Mouse (Mus musculus): ENCODE data around the gene Kcnb1. TPM values are rescaled to one million over a fixed set of nuclear protein-coding genes. Genes with fewer than 3 reads are reported as not detected.

Gene Kcnb1
- polyA plus RNA-seq, 1 experiment from 2014 or later: 1.1 TPM

- Histone ChIP-seq H3K9ac (ENCODE audit: low read depth, low read length) (peak overlapping the region; percentile 64), H3K27me3 (replicated peaks; ENCODE audit: control insufficient read depth, insufficient read depth, low read length) (peaks cover 41% of the 10 kb centered on the region), H3K4me3 (ENCODE audit: low read length) (peak overlapping the region; percentile 64), H3K9me3 (ENCODE audit: control insufficient read depth, low read length) (no peaks in the 10 kb centered on the region), H3K36me3 (ENCODE audit: control insufficient read depth, insufficient read depth, low read length) (no peaks in the 10 kb centered on the region), H3K27ac (ENCODE audit: low read length) (peak overlapping the region; percentile 23), H3K4me2 (ENCODE audit: low read depth, low read length) (peak overlapping the region; percentile 93), H3K4me1 (ENCODE audit: control insufficient read depth, insufficient read depth, low read length) (peaks cover 13% of the 10 kb centered on the region)
- 2% methylated on average over 60 of the region's 91 CpGs for WGBS
- ATAC-seq: peak; percentile 43
Observed at GRCm38 (mm10) chr2:167189291-167190075, 472 bp downstream of the Kcnb1 start.

- peak overlapping the region; percentile 64 for H3K9ac ChIP-seq (ENCODE audit: low read depth, low read length)
- no peaks in the 10 kb centered on the region for H3K9me3 ChIP-seq (ENCODE audit: control insufficient read depth, low read length)
- H3K4me2 ChIP-seq (ENCODE audit: low read depth, low read length): peak overlapping the region; percentile 93
- peak; percentile 85 for ATAC-seq
- H3K27ac ChIP-seq (ENCODE audit: low read length): no peak overlapping the region
- H3K4me1 ChIP-seq (ENCODE audit: control insufficient read depth, insufficient read depth, low read length): peaks cover 13% of the 10 kb centered on the region
- peak overlapping the region; percentile 64 for H3K4me3 ChIP-seq (ENCODE audit: low read length)
- no peaks in the 10 kb centered on the region for H3K36me3 ChIP-seq (ENCODE audit: control insufficient read depth, insufficient read depth, low read length)
- H3K27me3 ChIP-seq (replicated peaks; ENCODE audit: control insufficient read depth, insufficient read depth, low read length): peaks cover 41% of the 10 kb centered on the region
- 10% methylated on average over 80 of the region's 83 CpGs for WGBS
Observed at GRCm38 (mm10) chr2:167188315-167189207, 1.4 kb downstream of the Kcnb1 start.

- Histone ChIP-seq H3K9ac (ENCODE audit: low read depth, low read length) (no peak overlapping the region), H3K9me3 (ENCODE audit: control insufficient read depth, low read length) (no peaks in the 10 kb centered on the region), H3K27me3 (replicated peaks; ENCODE audit: control insufficient read depth, insufficient read depth, low read length) (peaks cover 41% of the 10 kb centered on the region), H3K36me3 (ENCODE audit: control insufficient read depth, insufficient read depth, low read length) (no peaks in the 10 kb centered on the region), H3K4me2 (ENCODE audit: low read depth, low read length) (no peak overlapping the region), H3K4me3 (ENCODE audit: low read length) (no peak overlapping the region), H3K27ac (ENCODE audit: low read length) (no peak overlapping the region), H3K4me1 (ENCODE audit: control insufficient read depth, insufficient read depth, low read length) (peaks cover 13% of the 10 kb centered on the region)
- ATAC-seq: no peak
- WGBS: 80% methylated on average over 5 of the region's 5 CpGs
Observed at GRCm38 (mm10) chr2:167187119-167187518, 2.8 kb downstream of the Kcnb1 start.

DNA sequence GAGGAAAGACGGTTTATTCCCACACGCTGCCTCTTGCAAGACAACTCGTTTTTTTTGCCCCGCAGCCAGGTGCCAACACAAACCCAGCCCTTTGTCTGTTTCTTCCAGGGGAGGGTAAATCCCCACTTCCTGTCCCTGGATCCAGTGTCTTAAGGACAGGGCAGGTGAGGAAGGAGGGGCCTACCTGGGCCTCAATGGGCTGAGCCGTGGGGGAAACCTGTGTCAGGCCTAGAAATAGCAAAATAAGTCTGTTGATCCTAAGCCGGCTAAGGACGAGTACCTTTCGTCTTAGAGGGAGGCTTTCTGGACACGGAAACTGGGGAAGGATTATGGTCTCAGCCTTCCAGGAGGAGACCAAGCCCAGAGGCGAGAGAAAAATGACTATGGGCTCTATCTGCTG is 3.4 kb downstream of the Kcnb1 start:
- H3K27me3 ChIP-seq (replicated peaks; ENCODE audit: control insufficient read depth, insufficient read depth, low read length): peaks cover 39% of the 10 kb centered on the region
- no peak overlapping the region for H3K27ac ChIP-seq (ENCODE audit: low read length)
- no peaks in the 10 kb centered on the region for H3K9me3 ChIP-seq (ENCODE audit: control insufficient read depth, low read length)
- no peak for ATAC-seq
- peaks cover 13% of the 10 kb centered on the region for H3K4me1 ChIP-seq (ENCODE audit: control insufficient read depth, insufficient read depth, low read length)
- no peak overlapping the region for H3K4me2 ChIP-seq (ENCODE audit: low read depth, low read length)
- 60% methylated on average over 10 of the region's 10 CpGs for WGBS
- no peaks in the 10 kb centered on the region for H3K36me3 ChIP-seq (ENCODE audit: control insufficient read depth, insufficient read depth, low read length)
- no peak overlapping the region for H3K4me3 ChIP-seq (ENCODE audit: low read length)
- no peak overlapping the region for H3K9ac ChIP-seq (ENCODE audit: low read depth, low read length)

- Histone ChIP-seq H3K9me3 (ENCODE audit: control insufficient read depth, low read length) (no peaks in the 10 kb centered on the region), H3K36me3 (ENCODE audit: control insufficient read depth, insufficient read depth, low read length) (no peaks in the 10 kb centered on the region), H3K4me2 (ENCODE audit: low read depth, low read length) (no peak overlapping the region), H3K4me1 (ENCODE audit: control insufficient read depth, insufficient read depth, low read length) (peaks cover 13% of the 10 kb centered on the region), H3K27me3 (replicated peaks; ENCODE audit: control insufficient read depth, insufficient read depth, low read length) (peaks cover 34% of the 10 kb centered on the region), H3K27ac (ENCODE audit: low read length) (no peak overlapping the region), H3K4me3 (ENCODE audit: low read length) (no peak overlapping the region), H3K9ac (ENCODE audit: low read depth, low read length) (no peak overlapping the region)
- no peak for ATAC-seq
- 56% methylated on average over 13 of the region's 13 CpGs for WGBS
Observed at GRCm38 (mm10) chr2:167186003-167186402, 4.0 kb downstream of the Kcnb1 start.

- H3K27ac ChIP-seq (ENCODE audit: low read length): no peak overlapping the region
- WGBS: 84% methylated on average over 2 of the region's 2 CpGs
- peaks cover 13% of the 10 kb centered on the region for H3K4me1 ChIP-seq (ENCODE audit: control insufficient read depth, insufficient read depth, low read length)
- H3K9me3 ChIP-seq (ENCODE audit: control insufficient read depth, low read length): no peaks in the 10 kb centered on the region
- no peaks in the 10 kb centered on the region for H3K36me3 ChIP-seq (ENCODE audit: control insufficient read depth, insufficient read depth, low read length)
- no peak overlapping the region for H3K4me2 ChIP-seq (ENCODE audit: low read depth, low read length)
- no peak overlapping the region for H3K9ac ChIP-seq (ENCODE audit: low read depth, low read length)
- no peak for ATAC-seq
- H3K4me3 ChIP-seq (ENCODE audit: low read length): no peak overlapping the region
- H3K27me3 ChIP-seq (replicated peaks; ENCODE audit: control insufficient read depth, insufficient read depth, low read length): peaks cover 29% of the 10 kb centered on the region
Observed at GRCm38 (mm10) chr2:167185432-167185831, 4.5 kb downstream of the Kcnb1 start.

DNA sequence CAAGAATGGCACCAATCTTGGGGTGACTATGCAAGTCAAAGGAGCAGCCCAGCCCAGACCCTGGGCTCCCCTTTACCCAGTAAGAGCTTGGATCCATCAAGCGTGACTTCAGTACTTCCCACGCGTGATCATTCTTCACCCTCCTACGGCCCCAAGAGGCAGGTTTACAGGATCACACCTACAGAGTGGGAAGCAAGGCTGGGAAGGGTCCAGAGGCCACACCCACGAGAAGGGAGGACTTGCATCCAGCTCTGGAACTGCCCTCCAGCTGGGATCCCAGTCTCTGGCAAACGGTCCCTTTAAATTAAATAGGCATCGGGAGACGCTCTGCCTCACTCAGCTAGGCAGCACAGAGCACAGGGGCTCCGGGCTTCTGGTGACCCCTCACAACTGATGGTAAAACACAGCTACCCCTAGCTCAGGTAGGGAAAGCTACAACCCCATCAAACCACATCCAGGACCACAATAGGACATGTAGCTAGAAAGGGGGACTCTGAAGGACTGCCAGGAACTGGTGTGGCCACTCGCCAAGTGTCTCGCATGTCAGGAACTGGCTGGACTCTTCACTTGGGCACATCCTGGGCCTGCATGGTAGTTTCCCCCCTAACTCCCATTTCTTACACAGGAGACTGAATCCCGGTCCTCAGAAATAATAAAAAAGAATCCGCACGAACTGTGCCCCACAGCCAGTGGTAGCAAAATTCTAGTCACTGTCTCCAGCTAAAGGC is 8.1 kb downstream of the Kcnb1 start:
- 81% methylated on average over 14 of the region's 14 CpGs for whole genome bisulfite sequencing
- no peak overlapping the region for H3K4me3 ChIP-seq (ENCODE audit: low read length)
- peaks cover 2% of the 10 kb centered on the region for H3K27me3 ChIP-seq (replicated peaks; ENCODE audit: control insufficient read depth, insufficient read depth, low read length)
- H3K4me1 ChIP-seq (ENCODE audit: control insufficient read depth, insufficient read depth, low read length): no peaks in the 10 kb centered on the region
- no peak overlapping the region for H3K27ac ChIP-seq (ENCODE audit: low read length)
- no peaks in the 10 kb centered on the region for H3K9me3 ChIP-seq (ENCODE audit: control insufficient read depth, low read length)
- no peak for ATAC-seq
- H3K36me3 ChIP-seq (ENCODE audit: control insufficient read depth, insufficient read depth, low read length): no peaks in the 10 kb centered on the region
- H3K9ac ChIP-seq (ENCODE audit: low read depth, low read length): no peak overlapping the region
- no peak overlapping the region for H3K4me2 ChIP-seq (ENCODE audit: low read depth, low read length)

GRCm38 (mm10) chr2:167181096-167181495 is 8.9 kb downstream of the Kcnb1 start:
- H3K4me3 ChIP-seq (ENCODE audit: low read length): no peak overlapping the region
- H3K27ac ChIP-seq (ENCODE audit: low read length): no peak overlapping the region
- no peak overlapping the region for H3K4me2 ChIP-seq (ENCODE audit: low read depth, low read length)
- H3K9ac ChIP-seq (ENCODE audit: low read depth, low read length): no peak overlapping the region
- H3K9me3 ChIP-seq (ENCODE audit: control insufficient read depth, low read length): no peaks in the 10 kb centered on the region
- H3K27me3 ChIP-seq (replicated peaks; ENCODE audit: control insufficient read depth, insufficient read depth, low read length): no peaks in the 10 kb centered on the region; the same call in 1 of the 2 replicates
- no peaks in the 10 kb centered on the region for H3K4me1 ChIP-seq (ENCODE audit: control insufficient read depth, insufficient read depth, low read length)
- no peak for ATAC-seq
- 81% methylated on average over 8 of the region's 8 CpGs for WGBS
- H3K36me3 ChIP-seq (ENCODE audit: control insufficient read depth, insufficient read depth, low read length): no peaks in the 10 kb centered on the region

GRCm38 (mm10) chr2:167179301-167179700 is 10.7 kb downstream of the Kcnb1 start:
- H3K9me3 ChIP-seq (ENCODE audit: control insufficient read depth, low read length): no peaks in the 10 kb centered on the region
- H3K4me3 ChIP-seq (ENCODE audit: low read length): no peak overlapping the region
- 83% methylated on average over 10 of the region's 10 CpGs for WGBS
- no peak overlapping the region for H3K27ac ChIP-seq (ENCODE audit: low read length)
- H3K4me2 ChIP-seq (ENCODE audit: low read depth, low read length): no peak overlapping the region
- H3K27me3 ChIP-seq (replicated peaks; ENCODE audit: control insufficient read depth, insufficient read depth, low read length): no peaks in the 10 kb centered on the region
- no peaks in the 10 kb centered on the region for H3K4me1 ChIP-seq (ENCODE audit: control insufficient read depth, insufficient read depth, low read length)
- no peak for ATAC-seq
- no peak overlapping the region for H3K9ac ChIP-seq (ENCODE audit: low read depth, low read length)
- H3K36me3 ChIP-seq (ENCODE audit: control insufficient read depth, insufficient read depth, low read length): no peaks in the 10 kb centered on the region

Measured in intestine, embryonic 16.5 days (tissue).